Mouse (Mus musculus): ENCODE data around the gene Slxl1.
"Not testable (repeated sequence)": the region's sequence is repeated elsewhere in the genome, so short reads cannot be mapped to it uniquely, and the experiment has no call there.

Slxl1 gene

DNA sequence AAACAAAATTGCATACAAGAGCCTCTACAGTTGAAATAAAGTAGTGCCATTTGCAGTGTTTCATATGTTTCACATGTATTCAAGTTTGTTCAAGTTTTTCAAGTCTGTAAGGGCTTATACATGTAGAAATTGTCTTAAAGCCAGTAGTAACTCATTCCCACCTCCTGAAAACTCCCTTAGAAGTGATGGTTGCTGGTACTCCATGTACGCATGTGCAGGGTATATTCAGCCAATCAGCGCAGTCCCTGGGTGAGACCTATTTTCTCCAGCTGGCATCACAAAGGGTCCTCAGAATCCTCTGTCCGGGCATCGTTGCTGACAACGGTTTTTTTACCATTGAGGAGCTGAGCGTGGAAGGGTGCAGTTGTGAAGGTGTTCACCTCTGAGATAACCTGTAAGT is at the start of gene Slxl1:
Gene Slxl1 (plus strand): TSS at position 301 of the 400 bp plus-strand sequence.
- DNase-seq (ENCODE audit: low spot score), result not testable (repeated sequence)

All from c-Kit-positive CD71-positive TER-119-positive erythroid progenitor cells, embryonic 14.5 days (primary cell).